Mouse (Mus musculus) heart, embryonic 12.5 days (tissue): ENCODE results near the gene Gse1. TPM values are rescaled to one million over a fixed set of nuclear protein-coding genes. Genes with fewer than 3 reads are reported as not detected.
A peak's percentile ranks its signal among the peaks of the same experiment; 100 is the strongest.

Experiments
- ATAC-seq: fragments of 200-750 bp; cut with Nextera tagmentation; 2 replicates; pipeline ENCODE4 v1.8.0; 2017; ENCODE audit warnings: moderate TSS enrichment, moderate library complexity; ENCODE audit not compliant: insufficient number of reproducible peaks, low FRiP score
- H3K27ac ChIP-seq: fragments of 300-500 bp; sonication (generic); 2 replicates; pipeline ENCODE4 v1.5.1; 2016; ENCODE audit warnings: mild to moderate bottlenecking, moderate library complexity; ENCODE audit not compliant: poor library complexity, severe bottlenecking
- H3K27me3 ChIP-seq: fragments of 300-500 bp; sonication (generic); replicated peaks from 2 replicates; pipeline ENCODE4 v1.6.1; 2016; ENCODE audit warnings: mild to moderate bottlenecking, moderate library complexity
- H3K36me3 ChIP-seq: fragments of 300-500 bp; sonication (generic); 2 replicates; pipeline ENCODE4 v1.6.1; 2016; ENCODE audit warnings: mild to moderate bottlenecking, moderate library complexity
- H3K4me1 ChIP-seq: fragments of 300-500 bp; sonication (generic); replicated peaks from 2 replicates; pipeline ENCODE4 v1.6.1; 2016; ENCODE audit warnings: mild to moderate bottlenecking
- H3K4me2 ChIP-seq: fragments of 300-500 bp; sonication (generic); 2 replicates; pipeline ENCODE4 v1.6.1; 2016; ENCODE audit warnings: mild to moderate bottlenecking, moderate library complexity
- H3K4me3 ChIP-seq: fragments of 300-500 bp; sonication (generic); 2 replicates; pipeline ENCODE4 v1.5.1; 2016; ENCODE audit warnings: mild to moderate bottlenecking
- H3K9ac ChIP-seq: fragments of 300-500 bp; sonication (generic); 2 replicates; pipeline ENCODE4 v1.6.1; 2016; ENCODE audit warnings: mild to moderate bottlenecking, moderate library complexity
- H3K9me3 ChIP-seq: fragments of 300-500 bp; sonication (generic); replicated peaks from 2 replicates; pipeline ENCODE4 v1.6.1; 2016; ENCODE audit warnings: mild to moderate bottlenecking, moderate library complexity
- WGBS: fragments of 180-500 bp; shearing (Covaris S2); methylation state at CpG from one replicate; pipeline ENCODE4 v1.1.7; 2016; 5-methylcytosine and 5-hydroxymethylcytosine counted together
- polyA plus RNA-seq: library from polyadenylated mRNA; unstranded; fragments of >200 nt; fragmentation: Nextera tagmentation; extraction: Ambion mirVana; gene quantifications from 2 replicates; pipeline ENCODE4 v1.2.1, GENCODE M21; 2016

Gse1 gene
- polyA plus RNA-seq, 1 experiment from 2014 or later = 14.0 TPM

GRCm38 (mm10) chr8:120610824-120611223 is 382.6 kb downstream of the Gse1 start:
- H3K9me3 ChIP-seq = 0 out of 2 replicates have a peak, but pooled peaks cover 4% of the 10 kb centered on the region
- peaks cover 11% of the 10 kb centered on the region; the same call in 1 of the 2 replicates for H3K27me3 ChIP-seq
- no peak overlapping the region for H3K27ac ChIP-seq
- no peaks in the 10 kb centered on the region; the same call in 1 of the 2 replicates for H3K4me1 ChIP-seq
- H3K4me2 ChIP-seq = no peak overlapping the region
- H3K36me3 ChIP-seq = no peaks in the 10 kb centered on the region
- WGBS = 80% methylated on average over 6 of the region's 6 CpGs
- no peak overlapping the region for H3K9ac ChIP-seq
- no peak for ATAC-seq
- no peak overlapping the region for H3K4me3 ChIP-seq

GRCm38 (mm10) chr8:120614491-120614890 is 386.2 kb downstream of the Gse1 start:
- Histone ChIP-seq H3K4me2 (no peak overlapping the region), H3K4me1 (peaks cover 20% of the 10 kb centered on the region), H3K27me3 (peaks cover 11% of the 10 kb centered on the region; the same call in 1 of the 2 replicates), H3K27ac (no peak overlapping the region), H3K36me3 (no peaks in the 10 kb centered on the region), H3K9ac (no peak overlapping the region), H3K9me3 (0 out of 2 replicates have a peak, but pooled peaks cover 4% of the 10 kb centered on the region), H3K4me3 (no peak overlapping the region)
- ATAC-seq = no peak
- WGBS = 75% methylated on average over 3 of the region's 3 CpGs

GRCm38 (mm10) chr8:120616663-120617626 is 388.7 kb downstream of the Gse1 start:
- no peak for ATAC-seq
- H3K9me3 ChIP-seq = 0 out of 2 replicates have a peak, but pooled peaks cover under 1% of the 10 kb centered on the region
- no peak overlapping the region for H3K4me2 ChIP-seq
- no peak overlapping the region for H3K27ac ChIP-seq
- 0 out of 2 replicates have a peak, but pooled peaks cover 6% of the 10 kb centered on the region for H3K27me3 ChIP-seq
- 37% methylated on average over 7 of the region's 8 CpGs for WGBS
- H3K4me1 ChIP-seq = peaks cover 37% of the 10 kb centered on the region
- H3K36me3 ChIP-seq = no peaks in the 10 kb centered on the region
- peak overlapping the region; percentile 37; the same call in 1 of the 2 replicates for H3K9ac ChIP-seq
- no peak overlapping the region for H3K4me3 ChIP-seq

- Histone ChIP-seq H3K4me1 (peaks cover 40% of the 10 kb centered on the region), H3K4me2 (no peak overlapping the region), H3K9ac (no peak overlapping the region), H3K9me3 (no peaks in the 10 kb centered on the region), H3K4me3 (no peak overlapping the region), H3K36me3 (no peaks in the 10 kb centered on the region), H3K27ac (no peak overlapping the region), H3K27me3 (0 out of 2 replicates have a peak, but pooled peaks cover 6% of the 10 kb centered on the region)
- 3% methylated on average over 6 of the region's 6 CpGs for WGBS
- ATAC-seq = no peak
These were observed 389.9 kb downstream of the Gse1 start for GRCm38 (mm10) chr8:120618110-120618509.

- WGBS = 73% methylated on average over 11 of the region's 11 CpGs
- ATAC-seq = no peak
- no peak overlapping the region for H3K4me3 ChIP-seq
- H3K27ac ChIP-seq = no peak overlapping the region
- no peaks in the 10 kb centered on the region for H3K36me3 ChIP-seq
- H3K4me2 ChIP-seq = no peak overlapping the region
- H3K9ac ChIP-seq = no peak overlapping the region; the same call in 1 of the 2 replicates
- no peaks in the 10 kb centered on the region for H3K9me3 ChIP-seq
- peaks cover 50% of the 10 kb centered on the region for H3K4me1 ChIP-seq
- H3K27me3 ChIP-seq = no peaks in the 10 kb centered on the region
These were observed 391.3 kb downstream of the Gse1 start for GRCm38 (mm10) chr8:120619235-120620180.

- Histone ChIP-seq H3K36me3 (no peaks in the 10 kb centered on the region), H3K27me3 (no peaks in the 10 kb centered on the region), H3K4me1 (peaks cover 50% of the 10 kb centered on the region), H3K9me3 (no peaks in the 10 kb centered on the region), H3K4me3 (no peak overlapping the region), H3K9ac (peak overlapping the region; percentile 26; the same call in 1 of the 2 replicates), H3K27ac (no peak overlapping the region), H3K4me2 (no peak overlapping the region)
- 40% methylated on average over 7 of the region's 7 CpGs for WGBS
- ATAC-seq = no peak
These were observed 392.2 kb downstream of the Gse1 start for GRCm38 (mm10) chr8:120620441-120620840.

GRCm38 (mm10) chr8:120622161-120622560 is 393.9 kb downstream of the Gse1 start:
- no peaks in the 10 kb centered on the region for H3K36me3 ChIP-seq
- no peaks in the 10 kb centered on the region for H3K9me3 ChIP-seq
- WGBS = 56% methylated on average over 14 of the region's 14 CpGs
- H3K27ac ChIP-seq = 0 out of 2 replicates have a peak overlapping the region, but pooled peaks have one; percentile 7
- peaks cover 38% of the 10 kb centered on the region for H3K4me1 ChIP-seq
- 0 out of 2 replicates have a peak overlapping the region, but pooled peaks have one; percentile 13 for H3K4me2 ChIP-seq
- no peaks in the 10 kb centered on the region for H3K27me3 ChIP-seq
- H3K4me3 ChIP-seq = no peak overlapping the region
- 0 out of 2 replicates have a peak, but pooled peaks have one; percentile 19 for ATAC-seq
- H3K9ac ChIP-seq = peak overlapping the region; percentile 9; the same call in 1 of the 2 replicates

GRCm38 (mm10) chr8:120623608-120624007 is 395.4 kb downstream of the Gse1 start:
- no peak for ATAC-seq
- no peak overlapping the region for H3K9ac ChIP-seq

GRCm38 (mm10) chr8:120626461-120626860 is 398.2 kb downstream of the Gse1 start:
- Histone ChIP-seq H3K27ac (no peak overlapping the region), H3K9ac (no peak overlapping the region), H3K9me3 (no peaks in the 10 kb centered on the region), H3K36me3 (no peaks in the 10 kb centered on the region), H3K27me3 (no peaks in the 10 kb centered on the region), H3K4me3 (no peak overlapping the region), H3K4me1 (peaks cover 24% of the 10 kb centered on the region), H3K4me2 (no peak overlapping the region)
- ATAC-seq = no peak
- WGBS = 63% methylated on average over 11 of the region's 11 CpGs

More at GRCm38 (mm10) chr8:120623608-120624007, 395.4 kb downstream of the Gse1 start:
- 48% methylated on average over 2 of the region's 2 CpGs for WGBS
- no peak overlapping the region for H3K4me2 ChIP-seq
- H3K4me3 ChIP-seq = no peak overlapping the region
- no peaks in the 10 kb centered on the region for H3K36me3 ChIP-seq
- H3K27ac ChIP-seq = no peak overlapping the region
- no peaks in the 10 kb centered on the region for H3K9me3 ChIP-seq
- H3K4me1 ChIP-seq = peaks cover 34% of the 10 kb centered on the region
- H3K27me3 ChIP-seq = no peaks in the 10 kb centered on the region

- H3K9ac ChIP-seq = no peak overlapping the region
- H3K27me3 ChIP-seq = no peaks in the 10 kb centered on the region; the same call in 1 of the 2 replicates
- H3K36me3 ChIP-seq = no peaks in the 10 kb centered on the region
- ATAC-seq = no peak
- H3K4me1 ChIP-seq = peaks cover 22% of the 10 kb centered on the region
- no peak overlapping the region for H3K4me2 ChIP-seq
- no peak overlapping the region for H3K27ac ChIP-seq
- 0 out of 2 replicates have a peak, but pooled peaks cover under 1% of the 10 kb centered on the region for H3K9me3 ChIP-seq
- H3K4me3 ChIP-seq = no peak overlapping the region
- WGBS = 88% methylated on average over 5 of the region's 5 CpGs
These were observed 399.0 kb downstream of the Gse1 start for GRCm38 (mm10) chr8:120627298-120627697.
